Mouse (Mus musculus): Measurements from ENCODE around the gene Nlrp3. TPM values are rescaled to one million over a fixed set of nuclear protein-coding genes. Genes with fewer than 3 reads are reported as not detected.
"Not testable (repeated sequence)": the region's sequence is repeated elsewhere in the genome, so short reads cannot be mapped to it uniquely, and the experiment has no call there.

Gene Nlrp3
- polyA plus RNA-seq, 1 experiment = 0.04 TPM

DNA sequence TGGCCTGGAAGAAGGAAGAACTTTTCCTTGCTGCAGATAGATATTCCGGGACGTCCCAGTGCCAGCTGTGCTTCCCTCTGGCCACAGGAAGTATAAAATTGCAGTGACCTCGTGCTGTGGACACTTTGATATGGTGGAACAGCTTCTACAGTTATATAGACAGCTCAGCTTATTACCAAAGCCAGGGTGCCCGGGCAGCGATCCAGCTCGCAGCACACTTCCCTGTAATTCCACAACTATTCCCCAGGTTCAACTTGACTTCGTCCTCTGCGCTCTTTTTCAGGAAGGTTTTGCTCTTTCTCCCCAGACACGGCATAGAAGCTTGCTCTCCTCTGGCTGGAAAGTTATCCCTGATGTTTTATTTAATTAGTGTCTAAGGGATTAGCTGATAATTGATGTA is 34.4 kb downstream of the Nlrp3 start:
- no peaks in the 10 kb centered on the region for H3K36me3 ChIP-seq (ENCODE audit: control insufficient read depth, insufficient read depth)
- H3K79me3 ChIP-seq (ENCODE audit: low read depth) = no peaks in the 10 kb centered on the region
- no peaks in the 10 kb centered on the region for H3K79me2 ChIP-seq (ENCODE audit: control insufficient read depth, insufficient read depth)
- H3K27me3 ChIP-seq (ENCODE audit: control insufficient read depth, insufficient read depth, insufficient read length) = peaks cover 23% of the 10 kb centered on the region
- no peak for TF ChIP-seq FOSL1 (IDR thresholded peaks at IDR 0.05; ENCODE audit: insufficient read depth, low read length, poor library complexity, severe bottlenecking)
- no peak for TF ChIP-seq MAX (IDR thresholded peaks at IDR 0.05)
- no peak for TF ChIP-seq MYOD1 (IDR thresholded peaks at IDR 0.05; ENCODE audit: control insufficient read depth, insufficient read length, low read depth)
- TF ChIP-seq USF1 (IDR thresholded peaks at IDR 0.05; ENCODE audit: low read depth) = no peak
- no peak for TF ChIP-seq CEBPB (IDR thresholded peaks at IDR 0.05; ENCODE audit: low read depth)
- no peak for TF ChIP-seq MYOG (IDR thresholded peaks at IDR 0.05; ENCODE audit: control insufficient read depth, extremely low read depth, insufficient read length)
- H3ac ChIP-seq (ENCODE audit: control insufficient read depth, insufficient read length, low read depth) = no peak overlapping the region
- H3K4me3 ChIP-seq (ENCODE audit: insufficient read depth, poor library complexity, severe bottlenecking) = no peak overlapping the region

- not testable (repeated sequence) for H3K79me3 ChIP-seq (ENCODE audit: low read depth); H3ac ChIP-seq (ENCODE audit: control insufficient read depth, insufficient read length, low read depth); H3K36me3 ChIP-seq (ENCODE audit: control insufficient read depth, insufficient read depth); H3K4me3 ChIP-seq (ENCODE audit: insufficient read depth, poor library complexity, severe bottlenecking); H3K79me2 ChIP-seq (ENCODE audit: control insufficient read depth, insufficient read depth)
- peaks cover 20% of the 10 kb centered on the region for H3K27me3 ChIP-seq (ENCODE audit: control insufficient read depth, insufficient read depth, insufficient read length)
Measured at GRCm38 (mm10) chr11:59576135-59576534, 34.8 kb downstream of the Nlrp3 start, which contains the start of gene Olfr222. Olfr222 (minus strand) TSS chr11:59576235.

DNA sequence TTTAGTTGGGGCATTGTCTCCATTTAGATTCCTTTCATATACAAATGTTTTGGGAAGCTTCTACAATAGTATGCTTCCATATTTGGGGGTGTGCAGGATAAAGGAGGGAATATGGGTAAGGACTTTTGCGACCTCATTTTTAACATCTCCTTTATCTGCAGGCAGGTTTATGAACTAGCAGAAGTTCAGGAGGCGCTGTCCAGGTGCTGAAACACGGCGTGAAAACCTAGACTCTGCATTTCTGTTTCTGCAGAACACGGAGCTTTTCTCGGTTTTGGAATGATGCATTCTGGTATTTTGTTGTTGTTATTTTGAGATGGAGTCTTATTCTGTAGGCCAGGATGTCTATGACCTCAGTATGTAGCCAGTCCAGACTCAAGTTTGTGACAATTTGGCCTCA is 43.2 kb downstream of the Nlrp3 start:
- Histone ChIP-seq H3K4me3 (ENCODE audit: insufficient read depth, poor library complexity, severe bottlenecking) (no peak overlapping the region), H3ac (ENCODE audit: control insufficient read depth, insufficient read length, low read depth) (no peak overlapping the region), H3K27me3 (ENCODE audit: control insufficient read depth, insufficient read depth, insufficient read length) (peaks cover 11% of the 10 kb centered on the region), H3K79me2 (ENCODE audit: control insufficient read depth, insufficient read depth) (no peaks in the 10 kb centered on the region), H3K36me3 (ENCODE audit: control insufficient read depth, insufficient read depth) (no peaks in the 10 kb centered on the region), H3K79me3 (ENCODE audit: low read depth) (no peaks in the 10 kb centered on the region)
- TF ChIP-seq FOSL1 (IDR thresholded peaks at IDR 0.05; ENCODE audit: insufficient read depth, low read length, poor library complexity, severe bottlenecking) (no peak), MYOG (IDR thresholded peaks at IDR 0.05; ENCODE audit: control insufficient read depth, extremely low read depth, insufficient read length) (no peak), USF1 (IDR thresholded peaks at IDR 0.05; ENCODE audit: low read depth) (no peak), CEBPB (IDR thresholded peaks at IDR 0.05; ENCODE audit: low read depth) (no peak), CTCF (IDR thresholded peaks at IDR 0.05; ENCODE audit: control insufficient read depth, insufficient read depth, insufficient read length) (no peak)

- H3ac ChIP-seq (ENCODE audit: control insufficient read depth, insufficient read length, low read depth) = no peak overlapping the region
- H3K79me3 ChIP-seq (ENCODE audit: low read depth) = no peaks in the 10 kb centered on the region
- H3K27me3 ChIP-seq (ENCODE audit: control insufficient read depth, insufficient read depth, insufficient read length) = peaks cover 12% of the 10 kb centered on the region
- TF ChIP-seq MAX (IDR thresholded peaks at IDR 0.05) (no peak), MYOG (IDR thresholded peaks at IDR 0.05; ENCODE audit: control insufficient read depth, extremely low read depth, insufficient read length) (no peak), CTCF (IDR thresholded peaks at IDR 0.05; ENCODE audit: control insufficient read depth, insufficient read depth, insufficient read length) (no peak), USF1 (IDR thresholded peaks at IDR 0.05; ENCODE audit: low read depth) (no peak), CEBPB (IDR thresholded peaks at IDR 0.05; ENCODE audit: low read depth) (no peak)
- no peaks in the 10 kb centered on the region for H3K79me2 ChIP-seq (ENCODE audit: control insufficient read depth, insufficient read depth)
- no peaks in the 10 kb centered on the region for H3K36me3 ChIP-seq (ENCODE audit: control insufficient read depth, insufficient read depth)
- H3K4me3 ChIP-seq (ENCODE audit: insufficient read depth, poor library complexity, severe bottlenecking) = no peak overlapping the region
Measured at GRCm38 (mm10) chr11:59589496-59589895, 48.1 kb downstream of the Nlrp3 start.

DNA sequence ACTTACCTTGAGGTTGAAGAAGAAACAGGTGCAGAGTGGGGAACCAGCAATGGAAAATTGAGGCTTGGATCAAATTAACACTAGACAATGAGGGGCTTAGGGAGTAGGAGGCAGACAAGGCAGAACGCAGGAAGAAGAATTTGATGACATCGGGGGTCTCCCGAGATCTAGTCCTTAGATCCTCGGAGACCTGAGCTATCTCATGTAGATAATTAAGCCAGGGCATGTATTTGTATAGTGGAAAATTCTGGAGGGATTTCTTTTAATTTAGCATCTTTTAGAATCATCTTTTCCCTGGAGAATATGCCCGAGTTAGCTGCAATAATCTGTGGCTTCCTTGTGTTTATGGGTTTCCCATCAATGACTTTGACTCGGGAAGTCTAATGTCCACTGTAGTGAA is 51.8 kb downstream of the Nlrp3 start, which contains the start of gene Olfr223:
TSS of gene Olfr223 (minus strand) at position 101 of the 400 bp plus-strand sequence.
- H3ac ChIP-seq (ENCODE audit: control insufficient read depth, insufficient read length, low read depth) = no peak within 1 kb of the TSS
- H3K79me2 ChIP-seq (ENCODE audit: control insufficient read depth, insufficient read depth) = no peaks in the 10 kb centered on the region
- no peaks in the 10 kb centered on the region for H3K79me3 ChIP-seq (ENCODE audit: low read depth)
- TF ChIP-seq USF1 (IDR thresholded peaks at IDR 0.05; ENCODE audit: low read depth) (no peak), FOSL1 (IDR thresholded peaks at IDR 0.05; ENCODE audit: insufficient read depth, low read length, poor library complexity, severe bottlenecking) (no peak), MYOD1 (IDR thresholded peaks at IDR 0.05; ENCODE audit: control insufficient read depth, insufficient read length, low read depth) (no peak), MAX (IDR thresholded peaks at IDR 0.05) (no peak), CTCF (IDR thresholded peaks at IDR 0.05; ENCODE audit: control insufficient read depth, insufficient read depth, insufficient read length) (no peak), MYOG (IDR thresholded peaks at IDR 0.05; ENCODE audit: control insufficient read depth, extremely low read depth, insufficient read length) (no peak), CEBPB (IDR thresholded peaks at IDR 0.05; ENCODE audit: low read depth) (no peak)
- H3K4me3 ChIP-seq (ENCODE audit: insufficient read depth, poor library complexity, severe bottlenecking) = no peak within 1 kb of the TSS
- peaks cover 9% of the 10 kb centered on the region for H3K27me3 ChIP-seq (ENCODE audit: control insufficient read depth, insufficient read depth, insufficient read length)
- H3K36me3 ChIP-seq (ENCODE audit: control insufficient read depth, insufficient read depth) = no peaks in the 10 kb centered on the region

- H3K79me2 ChIP-seq (ENCODE audit: control insufficient read depth, insufficient read depth) = no peaks in the 10 kb centered on the region
- no peaks in the 10 kb centered on the region for H3K79me3 ChIP-seq (ENCODE audit: low read depth)
- H3K36me3 ChIP-seq (ENCODE audit: control insufficient read depth, insufficient read depth) = no peaks in the 10 kb centered on the region
- no peaks in the 10 kb centered on the region for H3K27me3 ChIP-seq (ENCODE audit: control insufficient read depth, insufficient read depth, insufficient read length)
- no peak overlapping the region for H3ac ChIP-seq (ENCODE audit: control insufficient read depth, insufficient read length, low read depth)
- no peak for TF ChIP-seq MYOD1 (IDR thresholded peaks at IDR 0.05; ENCODE audit: control insufficient read depth, insufficient read length, low read depth)
- no peak for TF ChIP-seq USF1 (IDR thresholded peaks at IDR 0.05; ENCODE audit: low read depth)
- no peak for TF ChIP-seq CEBPB (IDR thresholded peaks at IDR 0.05; ENCODE audit: low read depth)
- no peak for TF ChIP-seq FOSL1 (IDR thresholded peaks at IDR 0.05; ENCODE audit: insufficient read depth, low read length, poor library complexity, severe bottlenecking)
- no peak for TF ChIP-seq CTCF (IDR thresholded peaks at IDR 0.05; ENCODE audit: control insufficient read depth, insufficient read depth, insufficient read length)
- TF ChIP-seq MYOG (IDR thresholded peaks at IDR 0.05; ENCODE audit: control insufficient read depth, extremely low read depth, insufficient read length) = no peak
- no peak for TF ChIP-seq MAX (IDR thresholded peaks at IDR 0.05)
- H3K4me3 ChIP-seq (ENCODE audit: insufficient read depth, poor library complexity, severe bottlenecking) = no peak overlapping the region
Measured at GRCm38 (mm10) chr11:59596091-59596490, 54.7 kb downstream of the Nlrp3 start.

All from C2C12 (cell line).